In genomic region chr9:88501846-88502245, GRCm38 (mm10) we compare ENCODE assay signal across 38 mouse cellular contexts. TPM values are rescaled to one million over a fixed set of nuclear protein-coding genes. Genes with fewer than 3 reads are reported as not detected.
"Had no signal": no experiment of that assay in that cellular context is flagged by ENCODE, and none has a peak within 500 bp of the region (broad histone marks: within the 10 kb centered on the region; RNA-seq: fewer than 3 reads in every experiment).

No protein-coding gene starts in this region.

- H3K4me3 ChIP-seq: limb, embryonic 10.5 days; limb, embryonic 12.5 days; limb, embryonic 13.5 days; limb, embryonic 15.5 days; liver, embryonic 12.5 days; liver, embryonic 13.5 days; liver, embryonic 15.5 days; lung, embryonic 15.5 days; megakaryocyte, embryonic 14.5 days; midbrain, embryonic 10.5 days; midbrain, embryonic 12.5 days; midbrain, embryonic 13.5 days; midbrain, embryonic 15.5 days; myocyte; neural tube, embryonic 12.5 days; neural tube, embryonic 13.5 days had no signal

- DNase-seq: left cerebral cortex, postnatal 4 days; liver; liver, embryonic 13.5 days; liver, postnatal 0 days; lung, adult 18-20 months; lung, adult 2 months; lung, embryonic 14.5 days; lung, postnatal 10 days; lung, postnatal 14 days; lung, postnatal 36 days; lung, postnatal 4 days; midbrain, embryonic 14.5 days had no signal

- H3K36me3 ChIP-seq: limb, embryonic 10.5 days; limb, embryonic 12.5 days; limb, embryonic 13.5 days; limb, embryonic 15.5 days; liver, embryonic 12.5 days; liver, embryonic 13.5 days; liver, embryonic 15.5 days; lung, embryonic 15.5 days; midbrain, embryonic 10.5 days; midbrain, embryonic 12.5 days; midbrain, embryonic 13.5 days; midbrain, embryonic 15.5 days; neural tube, embryonic 12.5 days; neural tube, embryonic 13.5 days had no signal

- H3K9ac ChIP-seq: limb, embryonic 12.5 days; limb, embryonic 13.5 days; limb, embryonic 15.5 days; liver, embryonic 12.5 days; liver, embryonic 13.5 days; liver, embryonic 14.5 days; liver, embryonic 15.5 days; liver, postnatal 0 days; lung, embryonic 14.5 days; lung, embryonic 15.5 days; midbrain, embryonic 12.5 days; midbrain, embryonic 13.5 days; midbrain, embryonic 15.5 days; neural tube, embryonic 12.5 days; neural tube, embryonic 13.5 days had no signal

- ATAC-seq: liver, embryonic 12.5 days; liver, postnatal 0 days; lung, postnatal 0 days; midbrain, embryonic 13.5 days; midbrain, embryonic 15.5 days; midbrain, embryonic 16.5 days had no signal

- H3K9me3 ChIP-seq: limb, embryonic 10.5 days; limb, embryonic 12.5 days; limb, embryonic 13.5 days; limb, embryonic 15.5 days; liver, embryonic 12.5 days; liver, embryonic 13.5 days; liver, embryonic 15.5 days; lung, embryonic 15.5 days; midbrain, embryonic 10.5 days; midbrain, embryonic 12.5 days; midbrain, embryonic 13.5 days; midbrain, embryonic 15.5 days; neural tube, embryonic 12.5 days; neural tube, embryonic 13.5 days had no signal

- H3K4me1 ChIP-seq: limb, embryonic 10.5 days; limb, embryonic 12.5 days; limb, embryonic 13.5 days; limb, embryonic 15.5 days; liver, embryonic 12.5 days; liver, embryonic 13.5 days; liver, embryonic 15.5 days; lung, embryonic 15.5 days; megakaryocyte, embryonic 14.5 days; midbrain, embryonic 10.5 days; midbrain, embryonic 12.5 days; midbrain, embryonic 13.5 days; midbrain, embryonic 15.5 days; neural tube, embryonic 12.5 days; neural tube, embryonic 13.5 days had no signal

- H3K4me2 ChIP-seq: limb, embryonic 12.5 days; limb, embryonic 13.5 days; limb, embryonic 15.5 days; liver, embryonic 11.5 days; liver, embryonic 12.5 days; liver, embryonic 13.5 days; liver, embryonic 15.5 days; lung, embryonic 14.5 days; lung, embryonic 15.5 days; midbrain, embryonic 11.5 days; midbrain, embryonic 12.5 days; midbrain, embryonic 13.5 days; midbrain, embryonic 15.5 days; neural tube, embryonic 12.5 days; neural tube, embryonic 13.5 days had no signal

- H3K27ac ChIP-seq: limb, embryonic 10.5 days; limb, embryonic 12.5 days; limb, embryonic 13.5 days; limb, embryonic 15.5 days; liver, embryonic 12.5 days; liver, embryonic 13.5 days; liver, embryonic 14.5 days; liver, embryonic 15.5 days; lung, embryonic 15.5 days; macrophage; midbrain, embryonic 10.5 days; midbrain, embryonic 12.5 days; midbrain, embryonic 13.5 days; midbrain, embryonic 15.5 days; neural tube, embryonic 12.5 days; neural tube, embryonic 13.5 days had no signal

- H3K27me3 ChIP-seq: limb, embryonic 12.5 days; limb, embryonic 13.5 days; limb, embryonic 15.5 days; liver, embryonic 13.5 days; liver, embryonic 15.5 days; lung, embryonic 15.5 days; midbrain, embryonic 12.5 days; midbrain, embryonic 13.5 days; midbrain, embryonic 15.5 days; neural tube, embryonic 12.5 days; neural tube, embryonic 13.5 days had no signal

RNA-seq across cellular contexts. Expression of gene Gm20537, which starts 45.4 kb away (rescaled TPM):
- total RNA-seq: megakaryocyte progenitor cell, adult 5-6 weeks; megakaryocyte, adult 5-6 weeks; megakaryocyte-erythroid progenitor cell, adult 5-6 weeks; midbrain, postnatal 0 days; monocyte, adult 5-6 weeks had no signal
- polyA plus RNA-seq: liver, embryonic 11.5 days; liver, embryonic 13.5 days; lung, postnatal 0 days; macrophage; midbrain, embryonic 14.5 days; myocyte; neural tube, embryonic 13.5 days had no signal
